Mouse (Mus musculus) spleen, adult 2 months (tissue): ENCODE data around the gene Ddx24. TPM values are rescaled to one million over a fixed set of nuclear protein-coding genes. Genes with fewer than 3 reads are reported as not detected.

Source experiments
- DNase-seq, 2 experiments: peaks; one replicate each; pipeline versions ENCODE4 v3.0.0 to v3.0.0-alpha.2; 2012 to 2021; ENCODE audit warnings: low spot score in 2 of 2, low read depth in 1 of 2
- H3K27ac ChIP-seq: fragments of 200-500 bp; 2 replicates; pipeline ENCODE4 v1.5.1; 2012; ENCODE audit warnings: low read length, inconsistent platforms; ENCODE audit not compliant: insufficient read depth
- H3K27me3 ChIP-seq: fragments of 200-500 bp; 2 replicates; pipeline ENCODE4 v1.6.1; 2012; ENCODE audit warnings: mild to moderate bottlenecking, moderate library complexity, low read length, inconsistent platforms; ENCODE audit not compliant: control insufficient read depth, insufficient read depth
- H3K36me3 ChIP-seq: fragments of 200-500 bp; 2 replicates; pipeline ENCODE4 v1.6.1; 2012; ENCODE audit warnings: mild to moderate bottlenecking, low read length, inconsistent platforms; ENCODE audit not compliant: control insufficient read depth, insufficient read depth
- H3K4me1 ChIP-seq: fragments of 200-500 bp; 2 replicates; pipeline ENCODE4 v1.6.1; 2011; ENCODE audit warnings: inconsistent platforms; ENCODE audit not compliant: control insufficient read depth, insufficient read depth, insufficient read length
- H3K4me3 ChIP-seq: fragments of 200-500 bp; 2 replicates; pipeline ENCODE4 v1.5.1; 2011; ENCODE audit warnings: mild to moderate bottlenecking, inconsistent platforms; ENCODE audit not compliant: insufficient read depth, insufficient read length; ENCODE audit errors: extremely low read depth
- CTCF ChIP-seq: fragments of 200-500 bp; IDR thresholded peaks from 2 replicates; pipeline ENCODE4 v1.5.1; 2011; ENCODE audit warnings: mild to moderate bottlenecking, inconsistent platforms; ENCODE audit not compliant: insufficient read depth, insufficient read length, insufficient replicate concordance; ENCODE audit errors: extremely low read depth
- POLR2A ChIP-seq: fragments of 200-500 bp; IDR thresholded peaks from 2 replicates; pipeline ENCODE4 v1.6.1; 2011; ENCODE audit warnings: low read depth, low read length, inconsistent platforms
- WGBS: fragments of 180-500 bp; shearing (Covaris S2); methylation state at CpG from one replicate; pipeline ENCODE4 v1.1.7; 2018; 5-methylcytosine and 5-hydroxymethylcytosine counted together
- polyA plus RNA-seq: library from polyadenylated mRNA; depleted of rRNA; stranded (reverse); fragments of >200 nt; gene quantifications from 2 replicates; pipeline ENCODE4 v1.2.3, GENCODE M21; 2012; rRNA removed

The Ddx24 gene
- polyA plus RNA-seq, 1 experiment, result 32.5 TPM

GRCm38 (mm10) chr12:103362336-103362735, 63.3 kb downstream of the Ddx24 start:
- H3K36me3 ChIP-seq, result no peaks in the 10 kb centered on the region
- 74% methylated on average over 3 of the region's 3 CpGs for WGBS
- DNase-seq, result no peak
- H3K4me3 ChIP-seq, result no peak overlapping the region
- TF ChIP-seq CTCF (no peak), POLR2A (no peak)
- H3K4me1 ChIP-seq, result no peaks in the 10 kb centered on the region; the same call in 1 of the 2 replicates
- no peak overlapping the region for H3K27ac ChIP-seq
- H3K27me3 ChIP-seq, result no peaks in the 10 kb centered on the region

GRCm38 (mm10) chr12:103361539-103362307, 63.9 kb downstream of the Ddx24 start:
- H3K4me1 ChIP-seq, result no peaks in the 10 kb centered on the region; the same call in 1 of the 2 replicates
- WGBS, result 83% methylated on average over 17 of the region's 17 CpGs

GRCm38 (mm10) chr12:103360812-103361211, 64.8 kb downstream of the Ddx24 start:
- Histone ChIP-seq H3K4me1 (no peaks in the 10 kb centered on the region; the same call in 1 of the 2 replicates), H3K36me3 (no peaks in the 10 kb centered on the region), H3K27me3 (no peaks in the 10 kb centered on the region), H3K4me3 (no peak overlapping the region), H3K27ac (no peak overlapping the region)
- TF ChIP-seq POLR2A (no peak), CTCF (no peak)
- DNase-seq, result no peak
- WGBS, result 84% methylated on average over 8 of the region's 8 CpGs

More at GRCm38 (mm10) chr12:103361539-103362307, 63.9 kb downstream of the Ddx24 start:
- Histone ChIP-seq H3K27me3 (no peaks in the 10 kb centered on the region), H3K27ac (no peak overlapping the region), H3K4me3 (no peak overlapping the region), H3K36me3 (no peaks in the 10 kb centered on the region)
- no peak for TF ChIP-seq CTCF
- TF ChIP-seq POLR2A, result no peak
- DNase-seq, result no peak

GRCm38 (mm10) chr12:103358951-103359801, 66.5 kb downstream of the Ddx24 start:
- 36% methylated on average over 4 of the region's 4 CpGs for WGBS
- no peaks in the 10 kb centered on the region for H3K36me3 ChIP-seq
- DNase-seq, result no peak
- no peak overlapping the region for H3K4me3 ChIP-seq
- H3K4me1 ChIP-seq, result no peaks in the 10 kb centered on the region; the same call in 1 of the 2 replicates
- no peaks in the 10 kb centered on the region for H3K27me3 ChIP-seq
- no peak for TF ChIP-seq CTCF
- TF ChIP-seq POLR2A, result no peak
- H3K27ac ChIP-seq, result no peak overlapping the region

- Histone ChIP-seq H3K4me1 (no peaks in the 10 kb centered on the region; the same call in 1 of the 2 replicates), H3K27me3 (no peaks in the 10 kb centered on the region), H3K4me3 (no peak overlapping the region), H3K36me3 (no peaks in the 10 kb centered on the region), H3K27ac (no peak overlapping the region)
- WGBS, result 84% methylated on average over 8 of the region's 8 CpGs
- no peak for DNase-seq
- no peak for TF ChIP-seq POLR2A
- TF ChIP-seq CTCF, result no peak
Observed at GRCm38 (mm10) chr12:103358216-103358615, 67.4 kb downstream of the Ddx24 start.

Other genes with a start within 250 kb of the Ddx24 start
- gene Prima1, start 183.7 kb downstream of the Ddx24 start, polyA plus RNA-seq, result 0.20 TPM in 1 of 2 replicates, not detected in the other
- gene Fam181a, start 114.9 kb downstream of the Ddx24 start, polyA plus RNA-seq, result not detected in 2 replicates
- 128 and 216 TPM in 2 replicates for gene Asb2, start 69.8 kb downstream of the Ddx24 start, polyA plus RNA-seq
- gene Otub2, start 37.1 kb downstream of the Ddx24 start, polyA plus RNA-seq, result 4.9 and 5.7 TPM in 2 replicates
- 0.82 and 1.1 TPM in 2 replicates for gene 9330161L09Rik, start 18.0 kb downstream of the Ddx24 start, polyA plus RNA-seq
- gene Ifi27, start 8.4 kb upstream of the Ddx24 start, polyA plus RNA-seq, result 188 and 204 TPM in 2 replicates
- gene Ifi27l2a, start 17.9 kb upstream of the Ddx24 start, polyA plus RNA-seq, result 731 and 1,353 TPM in 2 replicates
- 0.07 and 0.08 TPM in 2 replicates for gene Ifi27l2b, start 31.4 kb upstream of the Ddx24 start, polyA plus RNA-seq
- 0.08 and 0.22 TPM in 2 replicates for gene Ppp4r4, start 106.5 kb upstream of the Ddx24 start, polyA plus RNA-seq
- gene Serpina10, start 205.6 kb upstream of the Ddx24 start, polyA plus RNA-seq, result 0.47 and 0.76 TPM in 2 replicates
- gene Serpina6, start 231.4 kb upstream of the Ddx24 start, polyA plus RNA-seq, result not detected in 2 replicates